Mouse (Mus musculus) stomach, embryonic 14.5 days (tissue): ENCODE results near the gene Mark2. TPM values are rescaled to one million over a fixed set of nuclear protein-coding genes. Genes with fewer than 3 reads are reported as not detected.

ENCODE experiments used
- ATAC-seq: fragments of 200-750 bp; cut with Nextera tagmentation; 2 replicates; pipeline ENCODE4 v1.8.0; 2017; ENCODE audit warnings: low read depth, moderate TSS enrichment; ENCODE audit not compliant: insufficient number of reproducible peaks, insufficient read depth, low FRiP score
- H3K27ac ChIP-seq: fragments of 300-500 bp; sonication (generic); 2 replicates; pipeline ENCODE4 v1.5.1; 2014; ENCODE audit warnings: mild to moderate bottlenecking, low read length, moderate library complexity, mixed read lengths
- H3K27me3 ChIP-seq: fragments of 300-500 bp; sonication (generic); 2 replicates; pipeline ENCODE4 v1.6.1; 2014; ENCODE audit warnings: low read length, control low read depth, mixed read lengths; ENCODE audit not compliant: control insufficient read depth, insufficient read depth
- H3K36me3 ChIP-seq: fragments of 300-500 bp; sonication (generic); 2 replicates; pipeline ENCODE4 v1.6.1; 2014; ENCODE audit warnings: mild to moderate bottlenecking, control low read depth, low read length, moderate library complexity, mixed read lengths; ENCODE audit not compliant: control insufficient read depth, insufficient read depth
- H3K4me1 ChIP-seq: fragments of 300-500 bp; sonication (generic); 2 replicates; pipeline ENCODE4 v1.6.1; 2014; ENCODE audit warnings: low read length, control low read depth, mixed read lengths; ENCODE audit not compliant: control insufficient read depth, insufficient read depth
- H3K4me2 ChIP-seq: fragments of 300-500 bp; sonication (generic); replicated peaks from 2 replicates; pipeline ENCODE4 v1.6.1; 2014; ENCODE audit warnings: low read depth, low read length, control low read depth
- H3K4me3 ChIP-seq: fragments of 300-500 bp; sonication (generic); 2 replicates; pipeline ENCODE4 v1.5.1; 2014; ENCODE audit warnings: low read depth, low read length, control low read depth
- H3K9ac ChIP-seq: fragments of 300-500 bp; sonication (generic); replicated peaks from 2 replicates; pipeline ENCODE4 v1.6.1; 2014; ENCODE audit warnings: low read depth, mild to moderate bottlenecking, control low read depth, low read length, moderate library complexity, mixed read lengths
- H3K9me3 ChIP-seq: fragments of 300-500 bp; sonication (generic); 2 replicates; pipeline ENCODE4 v1.6.1; 2016; ENCODE audit warnings: low read depth, low read length, control low read depth; ENCODE audit not compliant: control insufficient read depth
- WGBS: fragments of 180-500 bp; shearing (Covaris S2); extraction: QIAGEN DNeasy Blood & Tissue Kit; methylation state at CpG from one replicate; pipeline ENCODE4 v1.1.7; 2014; 5-methylcytosine and 5-hydroxymethylcytosine counted together
- polyA plus RNA-seq: library from polyadenylated mRNA; unstranded; fragments of >200 nt; fragmentation: Nextera tagmentation; extraction: Ambion mirVana; gene quantifications from 2 replicates; pipeline ENCODE4 v1.2.1, GENCODE M21; 2014

Gene Mark2
- polyA plus RNA-seq, 1 experiment from 2014 or later, result 63.4 TPM

- ATAC-seq, result no peak; the same call in 1 of the 2 replicates
- WGBS, result 13% methylated on average over 9 of the region's 9 CpGs
- Histone ChIP-seq H3K36me3 (no peaks in the 10 kb centered on the region), H3K9me3 (no peaks in the 10 kb centered on the region; the same call in 1 of the 2 replicates), H3K4me2 (no peak overlapping the region), H3K4me3 (no peak overlapping the region), H3K27ac (peak overlapping the region; percentile 94; the same call in 1 of the 2 replicates), H3K4me1 (peaks cover 39% of the 10 kb centered on the region), H3K27me3 (no peaks in the 10 kb centered on the region), H3K9ac (no peak overlapping the region)
Observed at GRCm38 (mm10) chr19:7264088-7264765, 77.4 kb downstream of the Mark2 start.

- H3K4me1 ChIP-seq, result peaks cover 35% of the 10 kb centered on the region
- no peaks in the 10 kb centered on the region for H3K27me3 ChIP-seq
- no peak overlapping the region for H3K4me3 ChIP-seq
- no peak overlapping the region for H3K27ac ChIP-seq
- 83% methylated on average over 1 of the region's 1 CpGs for WGBS
- no peaks in the 10 kb centered on the region for H3K36me3 ChIP-seq
- no peaks in the 10 kb centered on the region; the same call in 1 of the 2 replicates for H3K9me3 ChIP-seq
- ATAC-seq, result no peak
- H3K9ac ChIP-seq, result no peak overlapping the region
- H3K4me2 ChIP-seq, result no peak overlapping the region
Observed at GRCm38 (mm10) chr19:7262592-7262991, 79.1 kb downstream of the Mark2 start.

DNA sequence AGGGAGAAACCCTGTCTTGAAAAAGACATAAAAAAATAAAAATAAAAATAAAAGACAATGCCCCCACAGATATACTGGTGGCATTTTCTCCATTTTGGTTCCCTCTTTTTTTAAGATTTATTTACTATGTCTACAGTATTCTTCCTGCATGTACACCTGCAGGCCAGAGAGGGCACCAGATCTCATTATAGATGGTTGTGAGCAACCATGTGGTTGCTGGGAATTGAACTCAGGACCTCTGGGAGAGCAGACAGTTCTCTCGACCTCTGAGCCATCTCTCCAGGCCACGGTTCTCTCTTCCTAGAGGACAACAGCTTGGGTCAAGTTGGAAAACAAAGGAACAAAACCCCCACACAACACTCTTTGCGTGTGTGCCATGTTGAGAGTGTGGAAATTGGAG lies 79.7 kb downstream of the Mark2 start:
- Histone ChIP-seq H3K9me3 (no peaks in the 10 kb centered on the region; the same call in 1 of the 2 replicates), H3K9ac (no peak overlapping the region), H3K4me3 (no peak overlapping the region), H3K4me2 (no peak overlapping the region), H3K36me3 (no peaks in the 10 kb centered on the region), H3K27ac (no peak overlapping the region), H3K27me3 (no peaks in the 10 kb centered on the region), H3K4me1 (peaks cover 28% of the 10 kb centered on the region)
- ATAC-seq, result no peak
- WGBS, result 98% methylated on average over 3 of the region's 3 CpGs

GRCm38 (mm10) chr19:7261476-7261875 lies 80.2 kb downstream of the Mark2 start:
- H3K4me3 ChIP-seq, result no peak overlapping the region
- H3K36me3 ChIP-seq, result no peaks in the 10 kb centered on the region
- H3K9ac ChIP-seq, result no peak overlapping the region
- no peak overlapping the region for H3K27ac ChIP-seq
- no peak for ATAC-seq
- no peak overlapping the region for H3K4me2 ChIP-seq
- H3K27me3 ChIP-seq, result no peaks in the 10 kb centered on the region
- H3K4me1 ChIP-seq, result peaks cover 23% of the 10 kb centered on the region
- WGBS, result 93% methylated on average over 1 of the region's 1 CpGs
- no peaks in the 10 kb centered on the region; the same call in 1 of the 2 replicates for H3K9me3 ChIP-seq

DNA sequence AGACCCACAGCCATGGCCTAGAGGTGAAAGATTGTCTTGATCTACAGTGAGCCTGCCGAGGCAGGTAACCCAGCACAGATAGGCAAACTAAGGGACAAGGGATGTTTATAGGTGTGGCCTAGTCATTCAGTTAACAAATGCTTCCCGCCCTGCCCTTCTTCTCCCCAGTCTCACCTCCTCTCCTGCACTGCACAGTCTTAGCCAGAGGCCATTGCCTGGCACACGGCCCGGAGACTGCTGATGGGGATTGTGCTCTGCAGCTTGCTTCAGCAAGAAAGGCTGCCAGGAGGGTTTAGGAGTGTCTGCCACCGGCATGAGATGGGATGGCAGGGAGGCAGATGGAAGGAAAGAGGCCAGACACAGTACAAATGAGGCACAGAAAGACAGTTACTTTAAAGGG lies 83.8 kb downstream of the Mark2 start:
- Histone ChIP-seq H3K27me3 (no peaks in the 10 kb centered on the region), H3K36me3 (no peaks in the 10 kb centered on the region), H3K27ac (no peak overlapping the region), H3K4me2 (no peak overlapping the region), H3K4me1 (no peaks in the 10 kb centered on the region), H3K9ac (no peak overlapping the region), H3K9me3 (no peaks in the 10 kb centered on the region; the same call in 1 of the 2 replicates), H3K4me3 (no peak overlapping the region)
- ATAC-seq, result no peak
- 74% methylated on average over 5 of the region's 5 CpGs for WGBS

DNA sequence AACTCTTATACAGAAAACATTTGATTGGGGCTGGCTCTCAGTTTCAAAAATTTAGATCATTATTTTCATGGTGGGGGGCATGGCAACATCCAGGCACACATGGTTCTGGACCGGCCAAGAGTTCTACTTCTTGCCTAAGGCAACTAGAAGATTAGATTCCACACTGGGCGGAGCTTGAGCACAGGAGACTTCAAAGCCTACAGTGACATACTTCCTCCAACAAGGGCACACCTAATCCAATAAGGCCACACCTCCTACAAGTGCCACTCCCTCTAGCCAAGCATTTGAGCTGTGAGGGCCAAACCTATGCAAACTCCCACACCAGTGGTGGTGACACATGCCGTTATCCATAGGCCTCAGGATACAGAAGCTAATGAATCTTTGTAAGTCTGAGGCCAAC lies 95.6 kb downstream of the Mark2 start:
- Histone ChIP-seq H3K36me3 (no peaks in the 10 kb centered on the region), H3K9me3 (no peaks in the 10 kb centered on the region), H3K9ac (no peak overlapping the region), H3K4me2 (no peak overlapping the region), H3K4me3 (no peak overlapping the region), H3K27ac (no peak overlapping the region), H3K4me1 (no peaks in the 10 kb centered on the region), H3K27me3 (no peaks in the 10 kb centered on the region)
- 66% methylated on average over 3 of the region's 3 CpGs for WGBS
- no peak for ATAC-seq

GRCm38 (mm10) chr19:7240782-7241690 lies 100.6 kb downstream of the Mark2 start, which contains the start of gene Naa40:
Naa40 (minus strand) TSS chr19:7241183.
- no peaks in the 10 kb centered on the region for H3K27me3 ChIP-seq
- H3K9me3 ChIP-seq, result no peaks in the 10 kb centered on the region
- ATAC-seq, result peak; percentile 96
- peak within 1 kb of the TSS; percentile 79 for H3K4me3 ChIP-seq
- peak within 1 kb of the TSS; percentile 71 for H3K27ac ChIP-seq
- H3K4me2 ChIP-seq, result peak within 1 kb of the TSS; percentile 96
- peaks cover 10% of the 10 kb centered on the region; the same call in 1 of the 2 replicates for H3K4me1 ChIP-seq
- peak within 1 kb of the TSS; percentile 72 for H3K9ac ChIP-seq
- H3K36me3 ChIP-seq, result no peaks in the 10 kb centered on the region
- under 1% methylated on average over 80 of the region's 80 CpGs for WGBS

GRCm38 (mm10) chr19:7240291-7240690 lies 101.4 kb downstream of the Mark2 start:
- peak overlapping the region; percentile 96 for H3K4me2 ChIP-seq
- H3K36me3 ChIP-seq, result no peaks in the 10 kb centered on the region
- no peak; the same call in 1 of the 2 replicates for ATAC-seq
- no peaks in the 10 kb centered on the region for H3K27me3 ChIP-seq
- 4% methylated on average over 13 of the region's 13 CpGs for WGBS
- H3K9ac ChIP-seq, result peak overlapping the region; percentile 72
- no peaks in the 10 kb centered on the region for H3K9me3 ChIP-seq
- H3K4me1 ChIP-seq, result peaks cover 10% of the 10 kb centered on the region; the same call in 1 of the 2 replicates
- H3K27ac ChIP-seq, result peak overlapping the region; percentile 71
- H3K4me3 ChIP-seq, result peak overlapping the region; percentile 79
